Mouse (Mus musculus): ENCODE measurements at regions not wholly inside any gene's neighbourhood (a gene's known extent, or its start where the extent isn't known, plus 50 kb on each side); places are given as distances from the start of the nearest gene placed in this dataset.

- TF ChIP-seq MAX (IDR thresholded peaks at IDR 0.05; ENCODE audit: low read depth): no peak
- no peak for TF ChIP-seq MYOG (IDR thresholded peaks at IDR 0.05; ENCODE audit: control insufficient read depth in 1 of 3, insufficient read depth in 1 of 3, insufficient read length in 2 of 3, low read depth in 2 of 3)
- TF ChIP-seq POLR2AphosphoS2 (IDR thresholded peaks at IDR 0.05; ENCODE audit: insufficient read length, low read depth): no peak
- TF ChIP-seq POLR2A (IDR thresholded peaks at IDR 0.05; ENCODE audit: insufficient read length, low read depth): no peak
- no peak for TF ChIP-seq USF1 (IDR thresholded peaks at IDR 0.05; ENCODE audit: low read depth)
- TF ChIP-seq MYOD1 (IDR thresholded peaks at IDR 0.05; ENCODE audit: control insufficient read depth in 1 of 3, insufficient read length in 2 of 3, low read depth in 2 of 3): no peak
- TF ChIP-seq CEBPB (IDR thresholded peaks at IDR 0.05; ENCODE audit: insufficient read depth, poor library complexity, severe bottlenecking): no peak
- no peak for TF ChIP-seq TCF3 (IDR thresholded peaks at IDR 0.05; ENCODE audit: insufficient read length, low read depth)
- TF ChIP-seq TCF12 (IDR thresholded peaks at IDR 0.05; ENCODE audit: insufficient read depth, poor library complexity, severe bottlenecking): no peak
- TF ChIP-seq REST (IDR thresholded peaks at IDR 0.05; ENCODE audit: insufficient read depth, insufficient read length): no peak
- no peak for TF ChIP-seq E2F4 (IDR thresholded peaks at IDR 0.05; ENCODE audit: insufficient read depth)
- TF ChIP-seq SRF (IDR thresholded peaks at IDR 0.05; ENCODE audit: control insufficient read depth, insufficient read length, low read depth): no peak
These were observed 676.7 kb upstream of the Adamts5 start for GRCm38 (mm10) chr16:86578281-86578680.

Measured in myocyte (in vitro differentiated cells).